Mouse (Mus musculus) neural tube, embryonic 14.5 days (tissue): ENCODE measurements at regions not wholly inside any gene's neighbourhood (a gene's known extent, or its start where the extent isn't known, plus 50 kb on each side); places are given as distances from the start of the nearest gene placed in this dataset.

ENCODE experiments used
- ATAC-seq: fragments of 200-750 bp; cut with Nextera tagmentation; 2 replicates; pipeline ENCODE4 v1.8.0; 2017; ENCODE audit warnings: low read depth, mild to moderate bottlenecking, moderate TSS enrichment, moderate library complexity
- H3K27ac ChIP-seq: fragments of 300-500 bp; sonication (generic); 2 replicates; pipeline ENCODE4 v1.5.1; 2014; ENCODE audit warnings: low read depth, mild to moderate bottlenecking, control low read depth, low read length, moderate library complexity, mixed read lengths
- H3K27me3 ChIP-seq: fragments of 300-500 bp; sonication (generic); 2 replicates; pipeline ENCODE4 v1.6.1; 2014; ENCODE audit warnings: low read length; ENCODE audit not compliant: control insufficient read depth, insufficient read depth
- H3K36me3 ChIP-seq: fragments of 300-500 bp; sonication (generic); 2 replicates; pipeline ENCODE4 v1.6.1; 2014; ENCODE audit warnings: low read length, mixed read lengths; ENCODE audit not compliant: control insufficient read depth, insufficient read depth
- H3K4me1 ChIP-seq: fragments of 300-500 bp; sonication (generic); 2 replicates; pipeline ENCODE4 v1.6.1; 2014; ENCODE audit warnings: low read length; ENCODE audit not compliant: control insufficient read depth, insufficient read depth
- H3K4me2 ChIP-seq: fragments of 300-500 bp; sonication (generic); 2 replicates; pipeline ENCODE4 v1.6.1; 2014; ENCODE audit warnings: mild to moderate bottlenecking, low read depth, low read length, control low read depth
- H3K4me3 ChIP-seq: fragments of 300-500 bp; sonication (generic); 2 replicates; pipeline ENCODE4 v1.5.1; 2014; ENCODE audit warnings: low read depth, low read length, control low read depth, mixed read lengths
- H3K9ac ChIP-seq: fragments of 300-500 bp; sonication (generic); replicated peaks from 2 replicates; pipeline ENCODE4 v1.6.1; 2014; ENCODE audit warnings: low read depth, mild to moderate bottlenecking, control low read depth, low read length, mixed read lengths
- H3K9me3 ChIP-seq: fragments of 300-500 bp; sonication (generic); 2 replicates; pipeline ENCODE4 v1.6.1; 2016; ENCODE audit warnings: low read length; ENCODE audit not compliant: control insufficient read depth
- WGBS: fragments of 180-500 bp; shearing (Covaris S2); extraction: QIAGEN DNeasy Blood & Tissue Kit; methylation state at CpG from one replicate; pipeline ENCODE4 v1.1.7; 2014; 5-methylcytosine and 5-hydroxymethylcytosine counted together

DNA sequence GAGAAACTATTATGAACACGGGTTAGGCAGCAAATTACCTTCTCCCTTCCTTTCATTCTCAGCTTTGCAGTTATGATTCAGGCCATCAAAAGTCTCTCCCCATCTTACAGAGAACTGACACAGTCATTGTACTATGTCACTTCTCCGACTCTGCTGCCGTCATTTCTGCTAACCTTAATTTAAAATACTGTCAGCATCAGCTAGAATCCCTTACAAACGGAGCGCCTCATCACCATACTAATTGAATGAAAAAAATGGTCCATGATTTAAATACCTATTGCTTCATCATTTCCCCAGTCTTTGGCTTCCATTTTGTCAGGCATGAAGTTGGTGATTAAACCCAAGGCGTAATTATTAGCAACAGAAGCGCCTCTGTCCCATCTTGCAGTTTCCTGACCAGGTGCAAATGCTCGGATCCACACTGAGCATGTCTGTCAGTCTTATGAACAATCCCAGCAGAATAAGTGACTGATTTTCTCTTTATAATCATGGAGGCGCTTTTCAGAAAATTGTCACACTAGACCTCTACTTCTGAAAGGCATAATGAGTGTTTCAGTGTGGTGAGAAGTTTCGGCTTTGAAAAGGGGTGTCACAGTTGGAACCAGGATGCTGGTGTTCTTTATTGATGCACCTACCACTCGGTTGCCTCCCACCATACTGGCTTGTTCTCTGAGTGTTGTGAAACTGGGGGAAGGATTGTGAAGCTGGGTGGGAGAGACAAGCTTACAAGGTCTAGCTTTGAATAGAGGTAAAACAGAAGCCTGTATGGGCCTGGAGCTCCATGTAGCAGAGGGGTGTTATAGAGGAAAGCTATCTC, 52.4 kb upstream of the Npy start:
- H3K4me3 ChIP-seq = no peak overlapping the region
- no peak overlapping the region for H3K4me2 ChIP-seq
- no peak overlapping the region for H3K27ac ChIP-seq
- no peaks in the 10 kb centered on the region for H3K4me1 ChIP-seq
- ATAC-seq = no peak
- WGBS = 66% methylated on average over 11 of the region's 11 CpGs
- H3K9me3 ChIP-seq = no peaks in the 10 kb centered on the region
- no peaks in the 10 kb centered on the region for H3K36me3 ChIP-seq
- H3K9ac ChIP-seq = no peak overlapping the region
- no peaks in the 10 kb centered on the region for H3K27me3 ChIP-seq
